Mouse (Mus musculus) G1E (cell line): ENCODE data around the gene Tfcp2.
"Not testable (repeated sequence)": the region's sequence is repeated elsewhere in the genome, so short reads cannot be mapped to it uniquely, and the experiment has no call there.

Experiments
- CTCF ChIP-seq: IDR thresholded peaks from 2 replicates; pipeline ENCODE4 v1.5.1; 2012; ENCODE audit warnings: low read depth, low read length, inconsistent platforms, mixed read lengths
- GATA2 ChIP-seq: IDR thresholded peaks from 2 replicates; pipeline ENCODE4 v1.6.1; 2012; ENCODE audit warnings: low read depth, low read length, inconsistent platforms, borderline replicate concordance

DNA sequence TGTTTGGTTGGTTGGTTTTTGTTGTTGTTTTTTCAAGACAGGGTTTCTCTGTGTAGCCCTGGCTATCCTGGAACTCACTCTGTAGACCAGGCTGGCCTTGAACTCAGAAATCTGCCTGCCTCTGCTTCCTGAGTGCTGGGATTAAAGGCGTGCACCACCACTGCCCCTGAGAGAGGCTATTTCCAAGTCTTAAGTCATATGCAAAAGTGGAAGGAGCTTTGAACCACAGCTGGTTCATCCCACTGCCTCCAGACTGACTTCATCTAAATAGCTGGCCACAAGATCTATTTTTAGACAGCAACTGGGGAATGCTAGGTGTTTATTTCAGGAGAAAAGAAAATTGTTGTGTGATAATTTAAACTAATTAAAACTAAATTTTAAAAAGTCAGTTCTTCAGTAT lies 63.5 kb downstream of the Tfcp2 start:
- TF ChIP-seq CTCF, GATA2: not testable (repeated sequence)
